Mouse (Mus musculus) brain, embryonic 14.5 days (tissue): ENCODE data around the gene Phlpp2. TPM values are rescaled to one million over a fixed set of nuclear protein-coding genes. Genes with fewer than 3 reads are reported as not detected.

ENCODE experiments used
- DNase-seq: peaks from one replicate; pipeline ENCODE4 v3.0.0-alpha.2; 2011; ENCODE audit warnings: low read depth
- CTCF ChIP-seq: fragments of 200-500 bp; IDR thresholded peaks from 2 replicates; pipeline ENCODE4 v1.5.1; 2012; ENCODE audit warnings: inconsistent platforms, mild to moderate bottlenecking, moderate library complexity, borderline replicate concordance; ENCODE audit not compliant: insufficient read depth, insufficient read length; ENCODE audit errors: extremely low read depth
- POLR2A ChIP-seq: fragments of 200-500 bp; IDR thresholded peaks from 2 replicates; pipeline ENCODE4 v1.6.1; 2012; ENCODE audit warnings: mild to moderate bottlenecking, inconsistent platforms, borderline replicate concordance; ENCODE audit not compliant: poor library complexity, insufficient read depth, insufficient read length, severe bottlenecking; ENCODE audit errors: extremely low read depth
- polyA plus RNA-seq: library from polyadenylated mRNA; depleted of rRNA; stranded (reverse); fragments of >200 nt; gene quantifications from 2 replicates; pipeline ENCODE4 v1.2.3, GENCODE M21; 2012

Gene Phlpp2
- polyA plus RNA-seq, 1 experiment = 14.6 TPM

GRCm38 (mm10) chr8:109948285-109948564, 79.9 kb downstream of the Phlpp2 start:
- DNase-seq = peak; percentile 45
- TF ChIP-seq POLR2A (no peak), CTCF (no peak)

DNA sequence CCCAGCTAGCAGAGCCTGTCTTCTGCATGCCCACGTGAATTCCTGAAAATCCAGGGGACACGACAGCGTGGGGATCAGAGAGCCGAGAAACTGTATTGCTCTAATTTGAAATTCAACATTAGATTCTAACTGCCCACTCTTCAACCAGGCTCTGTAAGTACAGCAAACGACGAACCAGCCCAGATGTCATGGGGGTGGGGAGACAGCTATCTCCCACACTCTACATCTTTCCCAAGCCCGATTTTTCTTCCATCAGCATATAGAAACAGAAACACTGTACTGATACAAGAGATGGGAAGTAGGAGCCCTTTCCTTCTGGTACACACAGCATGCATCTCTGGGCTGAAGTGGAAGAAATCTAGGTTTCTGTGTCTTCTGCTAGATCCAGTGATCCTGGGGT, 83.8 kb downstream of the Phlpp2 start:
- no peak for DNase-seq
- TF ChIP-seq POLR2A (no peak), CTCF (no peak)

GRCm38 (mm10) chr8:109954486-109954948, 86.2 kb downstream of the Phlpp2 start:
- no peak for TF ChIP-seq CTCF
- TF ChIP-seq POLR2A = no peak
- peak; percentile 87 for DNase-seq

- DNase-seq = peak; percentile 82
- no peak for TF ChIP-seq POLR2A
- TF ChIP-seq CTCF = peak; percentile 11; the same call in 1 of the 2 replicates
These were observed 89.1 kb downstream of the Phlpp2 start for GRCm38 (mm10) chr8:109957167-109958028.

DNA sequence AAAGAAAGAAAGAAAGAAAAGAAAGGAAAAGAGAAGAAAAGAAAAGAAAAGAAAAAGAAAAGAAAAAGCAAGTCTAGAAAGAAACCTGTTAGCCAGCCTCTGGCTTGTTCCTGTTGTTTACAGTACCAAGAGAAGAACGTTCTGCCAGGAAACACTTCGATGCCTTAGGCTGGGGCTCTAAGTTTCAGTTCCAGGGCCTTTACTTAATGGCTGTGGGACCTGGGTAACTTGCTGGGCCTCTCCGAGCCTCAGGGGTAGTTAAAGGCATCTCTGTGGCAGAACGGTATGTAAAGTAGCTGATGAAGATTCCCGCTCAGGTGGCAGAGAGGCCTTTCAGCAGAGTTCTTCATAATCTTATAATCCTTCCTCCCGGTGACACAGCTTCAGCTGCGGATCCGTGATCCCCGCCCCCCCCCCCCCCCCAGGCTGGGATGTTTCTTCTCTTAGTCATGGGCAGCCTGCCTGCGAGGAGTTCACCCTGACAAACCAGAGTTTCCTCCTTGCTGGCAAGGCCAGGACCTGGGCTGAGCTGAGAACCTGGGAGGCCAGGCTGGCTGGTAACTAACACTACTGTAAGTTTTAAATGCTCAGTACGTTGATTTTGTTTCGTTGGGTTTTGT, 89.8 kb downstream of the Phlpp2 start:
- no peak for TF ChIP-seq CTCF
- no peak for TF ChIP-seq POLR2A
- peak; percentile 19 for DNase-seq

- DNase-seq = peak; percentile 30
- TF ChIP-seq CTCF (no peak), POLR2A (no peak)
These were observed 90.8 kb downstream of the Phlpp2 start for GRCm38 (mm10) chr8:109959112-109959511.

GRCm38 (mm10) chr8:109961693-109962367, 93.5 kb downstream of the Phlpp2 start, which contains the start of gene Marveld3:
Marveld3 (minus strand) TSS chr8:109962203.
- no peak for TF ChIP-seq POLR2A
- TF ChIP-seq CTCF = peak; percentile 87
- peak; percentile 61 for DNase-seq

GRCm38 (mm10) chr8:109962896-109963295, 94.6 kb downstream of the Phlpp2 start:
- no peak for TF ChIP-seq CTCF
- no peak for TF ChIP-seq POLR2A
- no peak for DNase-seq

GRCm38 (mm10) chr8:109963421-109963820, 95.1 kb downstream of the Phlpp2 start:
- TF ChIP-seq CTCF (no peak), POLR2A (no peak)
- DNase-seq = no peak

GRCm38 (mm10) chr8:109964106-109964505, 95.8 kb downstream of the Phlpp2 start:
- no peak for DNase-seq
- TF ChIP-seq POLR2A = no peak
- TF ChIP-seq CTCF = no peak

GRCm38 (mm10) chr8:109968837-109969236, 100.5 kb downstream of the Phlpp2 start:
- TF ChIP-seq CTCF = no peak
- no peak for TF ChIP-seq POLR2A
- no peak for DNase-seq

- peak; percentile 87 for DNase-seq
- peak; percentile 52 for TF ChIP-seq CTCF
- TF ChIP-seq POLR2A = no peak
These were observed 102.0 kb downstream of the Phlpp2 start for GRCm38 (mm10) chr8:109970323-109970722.

DNA sequence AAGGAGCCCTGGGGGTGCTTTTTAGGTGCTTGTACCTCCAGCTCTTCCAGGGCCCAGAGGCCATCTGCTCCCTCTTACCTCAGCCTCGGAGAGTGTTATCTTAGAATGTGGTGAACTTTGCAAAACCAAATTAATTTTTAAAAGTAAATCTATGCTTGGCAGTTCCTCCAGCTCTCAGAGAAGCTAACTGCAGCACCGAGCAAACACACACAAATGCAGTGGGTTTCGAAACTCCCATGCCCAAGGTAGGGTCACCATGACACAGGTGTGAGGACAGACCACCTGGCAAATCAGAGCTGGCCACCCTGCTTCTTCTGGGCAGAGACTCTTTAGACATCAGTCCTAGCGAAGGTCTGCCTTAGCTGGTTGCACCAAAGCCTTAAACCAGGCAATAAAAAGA, 104.6 kb downstream of the Phlpp2 start:
- no peak for DNase-seq
- TF ChIP-seq POLR2A = no peak
- TF ChIP-seq CTCF = no peak
